Mouse (Mus musculus) kidney, postnatal 10 days (tissue): ENCODE data around the gene Ccdc106.

ENCODE experiments used
- DNase-seq: peaks from one replicate; pipeline ENCODE4 v3.0.0; 2021; ENCODE audit warnings: mixed read lengths

The Ccdc106 gene

DNA sequence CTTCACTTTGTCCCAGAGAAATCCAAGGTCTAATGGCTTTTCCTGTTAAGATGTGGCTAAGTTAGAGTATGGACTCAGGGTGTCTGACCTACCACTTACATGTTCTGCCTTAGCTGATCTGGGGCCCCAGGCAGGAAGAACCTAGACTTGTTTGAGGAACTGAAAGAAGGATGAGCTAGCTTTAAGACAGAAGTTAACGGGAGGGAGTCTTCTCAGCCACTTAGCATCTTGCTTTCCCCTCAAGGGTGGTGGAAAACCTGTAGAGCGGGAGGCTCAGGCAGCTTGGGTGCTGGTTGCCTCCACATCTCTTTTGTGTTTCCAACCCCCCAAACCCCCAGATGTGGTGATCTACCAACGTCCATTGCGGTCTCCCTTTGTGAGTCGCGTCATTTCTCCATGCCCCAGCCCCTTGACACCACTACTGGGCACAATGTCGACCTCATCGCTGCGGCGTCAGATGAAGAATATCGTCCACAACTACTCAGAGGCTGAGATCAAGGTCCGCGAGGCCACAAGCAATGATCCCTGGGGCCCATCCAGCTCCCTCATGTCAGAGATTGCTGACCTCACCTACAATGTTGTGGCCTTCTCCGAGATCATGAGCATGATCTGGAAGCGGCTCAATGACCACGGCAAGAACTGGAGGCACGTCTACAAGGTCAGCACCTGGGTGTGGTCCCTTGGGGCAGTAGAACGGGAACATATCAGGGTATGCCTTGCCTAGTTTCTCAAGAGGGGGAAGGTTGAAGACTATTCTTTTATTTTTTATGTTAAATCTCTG lies 63.2 kb downstream of the Ccdc106 start:
- no peak for DNase-seq

DNA sequence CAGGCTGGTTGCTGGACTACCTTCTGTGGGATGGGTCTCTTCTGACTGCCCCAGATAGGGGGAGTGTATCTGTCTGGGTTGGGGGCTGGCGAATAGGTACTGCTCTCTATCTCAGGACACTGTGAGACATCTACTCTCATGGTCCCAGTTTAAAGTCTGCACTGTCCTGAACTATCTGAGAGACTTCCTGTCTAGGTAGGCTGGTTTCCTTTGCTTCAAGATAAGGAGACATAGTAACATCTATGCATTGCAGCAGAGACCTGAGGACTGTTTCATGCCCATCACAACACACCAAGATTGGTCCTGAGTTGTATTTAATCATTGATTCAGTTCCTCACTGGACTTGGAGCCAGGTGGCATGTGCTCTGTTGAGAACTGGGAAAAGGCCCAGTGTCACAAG lies 65.2 kb downstream of the Ccdc106 start:
- DNase-seq, result no peak

DNA sequence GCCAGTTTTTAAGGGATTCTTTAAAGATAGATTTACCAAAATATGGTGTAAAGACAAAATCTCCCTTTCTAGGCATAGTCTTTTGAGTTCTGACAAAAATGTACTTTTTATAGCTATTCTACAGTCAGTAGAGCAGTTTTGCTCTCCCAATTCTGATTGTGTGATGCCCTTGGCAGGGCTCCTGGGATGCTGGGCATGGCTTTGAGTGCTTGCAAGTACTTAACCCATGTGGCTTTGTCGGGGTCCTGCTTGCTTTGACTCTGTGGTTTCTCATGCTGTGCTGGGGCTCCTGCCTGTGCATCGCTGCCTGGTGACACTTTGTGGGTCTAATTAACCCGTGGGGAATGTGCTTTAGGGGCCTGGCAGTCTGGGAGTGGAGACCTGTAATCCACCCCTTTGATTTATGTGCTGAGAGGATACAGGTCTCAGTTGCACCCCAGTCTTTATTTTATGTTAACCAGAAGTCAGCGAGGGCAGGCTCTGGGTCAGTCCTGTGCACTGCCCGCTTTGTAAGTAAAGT lies 66.6 kb downstream of the Ccdc106 start:
- no peak for DNase-seq

DNA sequence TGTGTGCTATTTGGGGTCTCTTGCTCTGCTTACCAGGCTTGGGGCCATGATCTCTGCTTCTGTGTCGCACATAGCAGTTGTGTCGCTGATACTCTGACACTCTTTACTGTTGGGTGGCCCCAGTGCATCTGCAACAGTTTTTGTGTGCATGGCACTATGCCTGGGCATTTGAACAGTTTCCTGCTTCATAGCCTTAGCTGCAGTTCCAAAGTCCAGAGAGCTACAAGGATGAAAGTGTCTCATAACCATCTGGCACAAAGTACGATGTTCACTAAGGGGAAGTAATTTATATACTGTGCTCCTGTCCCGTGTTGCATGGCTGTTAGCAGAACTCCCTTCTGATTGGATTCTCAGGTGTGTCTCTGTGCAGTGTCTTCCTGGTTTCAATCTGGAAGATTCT lies 67.5 kb downstream of the Ccdc106 start:
- no peak for DNase-seq

DNA sequence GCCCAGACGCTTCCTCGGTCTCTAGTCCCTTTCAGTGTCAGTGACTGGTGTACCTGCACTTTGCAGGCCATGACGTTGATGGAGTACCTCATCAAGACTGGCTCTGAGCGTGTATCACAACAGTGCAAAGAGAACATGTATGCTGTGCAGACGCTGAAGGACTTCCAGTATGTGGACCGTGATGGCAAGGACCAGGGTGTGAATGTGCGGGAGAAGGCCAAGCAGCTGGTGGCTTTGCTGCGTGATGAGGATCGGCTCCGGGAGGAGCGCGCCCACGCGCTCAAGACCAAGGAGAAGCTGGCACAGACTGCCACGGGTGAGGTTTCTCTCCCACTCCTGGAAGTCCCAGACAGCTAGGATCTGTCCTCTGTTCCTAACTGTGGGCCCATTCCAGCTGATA lies 69.5 kb downstream of the Ccdc106 start:
- DNase-seq, result no peak

DNA sequence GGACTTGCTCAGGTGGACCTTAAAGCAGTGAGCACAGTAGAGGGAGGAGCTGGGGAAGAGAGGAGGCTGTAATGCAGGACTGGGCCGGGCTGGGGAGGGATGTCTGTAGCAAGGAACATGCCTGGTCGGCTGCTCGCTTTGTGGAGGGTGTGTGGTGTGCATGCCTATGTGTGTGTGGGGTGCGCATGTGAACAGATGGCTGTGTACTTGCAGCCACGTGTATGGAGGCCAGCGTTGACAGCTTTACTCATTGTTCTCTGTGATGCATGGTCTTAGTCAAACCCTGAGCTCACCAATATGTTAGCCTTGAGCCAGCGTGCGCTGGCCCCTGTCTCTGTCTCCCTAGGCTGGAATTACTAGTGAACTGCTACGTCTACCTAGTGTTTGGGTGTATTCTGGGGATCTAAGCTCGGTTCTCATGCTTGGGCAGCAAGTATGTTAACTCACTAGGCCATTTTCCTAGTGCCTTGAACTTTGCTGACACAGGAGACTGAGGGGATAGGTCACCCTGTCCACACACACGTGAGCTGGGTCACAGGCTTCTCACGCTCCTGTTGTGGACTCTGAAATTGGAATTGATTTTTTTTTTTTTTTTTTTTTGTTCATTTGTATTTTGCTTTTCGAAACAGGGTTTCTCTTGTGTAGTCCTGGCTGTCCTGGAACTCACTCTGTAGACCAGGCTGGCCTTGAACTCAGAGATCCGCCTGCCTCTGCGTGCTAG lies 70.8 kb downstream of the Ccdc106 start:
- no peak for DNase-seq

DNA sequence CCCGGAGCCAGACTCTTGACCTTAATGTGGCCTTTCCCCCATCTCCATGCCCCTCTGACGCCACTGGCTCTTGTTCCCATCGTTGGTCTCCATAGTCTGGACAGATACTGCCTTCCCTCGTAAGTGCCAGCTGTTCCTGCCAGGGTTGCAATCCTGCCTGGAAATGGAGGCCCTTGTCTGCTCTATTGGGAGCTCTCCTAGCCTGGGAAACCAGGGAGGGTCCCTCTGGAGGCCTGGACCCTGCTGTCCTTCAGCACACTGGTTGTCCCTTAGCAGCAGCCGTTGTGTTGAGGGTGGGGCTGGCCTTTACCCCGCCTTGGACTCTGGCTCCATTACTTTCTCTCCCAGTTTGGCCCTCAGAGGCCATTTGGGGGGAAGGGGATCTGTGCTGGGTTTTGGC lies 72.0 kb downstream of the Ccdc106 start:
- DNase-seq, result no peak

DNA sequence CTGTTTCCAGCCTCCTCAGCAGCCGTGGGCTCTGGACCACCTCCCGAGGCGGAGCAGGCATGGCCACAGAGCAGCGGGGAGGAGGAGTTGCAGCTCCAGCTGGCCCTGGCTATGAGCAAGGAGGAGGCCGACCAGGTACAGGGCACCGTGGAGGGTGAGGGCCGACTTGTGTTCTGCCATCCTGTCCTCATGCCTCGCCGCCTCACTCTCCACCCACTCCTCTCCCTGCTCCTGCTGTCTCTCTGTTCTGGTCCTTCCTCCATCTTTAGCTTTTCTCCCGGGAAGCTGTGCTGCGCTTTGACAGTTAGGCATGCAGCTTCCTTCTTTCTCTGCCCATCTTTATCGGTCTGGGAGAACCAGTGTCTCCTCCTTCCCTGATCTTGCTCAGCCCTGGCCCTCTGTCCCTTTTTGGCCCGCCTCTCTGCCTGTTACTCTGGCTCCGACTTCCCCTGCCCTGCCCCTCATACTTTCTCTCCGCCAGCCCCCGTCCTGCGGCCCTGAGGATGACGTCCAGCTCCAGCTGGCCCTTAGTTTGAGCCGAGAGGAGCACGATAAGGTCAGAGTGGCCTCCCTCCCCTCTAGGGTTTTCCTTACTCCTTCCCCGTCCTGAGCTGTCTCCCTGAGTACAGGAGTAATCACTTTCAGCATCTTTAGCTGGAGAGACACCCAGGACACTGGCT lies 72.6 kb downstream of the Ccdc106 start:
- peak; percentile 66 for DNase-seq

DNA sequence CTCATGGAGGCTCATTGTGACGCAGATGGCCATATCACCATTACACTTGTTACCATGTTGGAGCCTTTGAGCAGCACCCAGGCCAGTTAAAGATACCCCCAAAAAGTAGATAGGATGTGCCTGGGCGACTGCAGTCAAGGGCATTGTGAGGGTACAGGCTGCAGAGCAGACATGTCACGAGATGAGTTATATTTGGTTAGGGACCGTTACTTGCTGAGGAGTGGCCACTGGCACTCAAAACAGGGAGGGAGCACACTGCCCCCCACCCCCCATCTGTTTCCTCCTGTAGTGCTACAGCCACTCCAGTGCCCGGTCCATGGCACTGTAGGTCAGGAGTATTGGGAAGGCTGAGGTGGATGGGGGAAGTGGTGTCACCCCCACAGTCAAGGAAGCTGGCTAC lies 78.4 kb downstream of the Ccdc106 start:
- DNase-seq, result no peak

DNA sequence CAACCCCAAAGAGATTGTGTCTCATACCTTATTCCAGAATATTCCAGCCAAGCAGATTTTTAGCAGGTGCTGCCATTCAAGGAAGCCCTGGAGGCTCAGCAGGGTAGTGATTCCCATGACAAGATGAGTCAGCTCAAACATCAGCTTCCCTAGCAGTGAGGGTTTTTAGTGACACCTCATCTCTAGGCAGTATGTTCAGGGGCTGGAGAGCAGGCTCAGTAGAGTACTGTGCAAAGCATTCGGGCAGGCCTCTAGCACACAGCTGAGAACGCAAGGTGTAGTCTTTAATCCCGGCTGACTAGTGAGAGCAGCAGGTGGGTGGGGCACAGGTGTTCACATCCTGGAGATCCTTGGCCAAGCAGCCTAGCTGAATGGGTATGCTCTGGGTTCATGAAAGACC lies 79.4 kb downstream of the Ccdc106 start:
- no peak for DNase-seq

DNA sequence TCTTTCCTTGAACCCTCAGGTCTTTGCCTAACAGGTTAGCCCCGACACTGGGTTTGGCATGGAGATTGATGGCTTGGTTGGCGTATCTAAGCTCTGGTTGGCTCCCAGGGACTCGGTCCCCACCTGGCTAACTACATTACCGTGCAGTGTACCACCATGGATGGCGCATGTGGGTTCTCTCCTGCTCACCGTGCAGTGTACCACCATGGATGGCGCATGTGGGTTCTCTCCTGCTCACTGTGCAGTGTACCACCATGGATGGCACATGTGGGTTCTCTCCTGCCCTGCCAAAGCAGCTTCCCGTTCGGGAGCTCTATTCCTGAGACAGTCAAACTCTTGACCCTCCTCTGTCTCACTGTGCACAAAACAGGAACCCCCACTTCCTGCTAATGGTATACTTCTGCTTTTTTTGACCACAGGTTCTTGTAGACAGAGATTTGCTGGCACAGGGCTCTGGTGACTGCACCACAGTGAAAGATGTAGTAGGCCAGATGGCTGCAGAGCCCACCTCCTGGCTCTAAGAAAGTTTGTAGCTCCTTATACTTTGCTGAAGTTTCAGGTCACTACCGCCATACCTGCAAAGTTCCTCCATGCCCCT lies 80.8 kb downstream of the Ccdc106 start:
- no peak for DNase-seq

DNA sequence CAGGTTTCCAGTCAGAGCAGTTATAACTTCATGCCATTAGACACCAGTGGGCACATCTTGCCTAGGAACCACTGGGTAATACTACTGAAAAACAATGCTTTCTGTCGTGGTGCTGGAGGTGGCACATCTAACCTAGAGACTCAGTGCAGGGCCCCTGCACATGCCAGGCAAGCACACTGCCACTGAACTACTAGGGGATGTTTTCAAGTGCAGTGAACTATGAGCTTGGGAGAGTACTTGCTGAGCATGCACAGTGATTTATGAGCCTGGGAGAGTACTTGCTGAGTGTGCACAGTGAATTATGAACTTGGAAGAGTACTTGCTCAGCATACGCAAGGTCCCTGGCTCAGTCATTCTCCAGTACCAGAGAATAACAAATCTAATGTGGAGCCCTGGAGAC lies 82.2 kb downstream of the Ccdc106 start:
- DNase-seq, result no peak

DNA sequence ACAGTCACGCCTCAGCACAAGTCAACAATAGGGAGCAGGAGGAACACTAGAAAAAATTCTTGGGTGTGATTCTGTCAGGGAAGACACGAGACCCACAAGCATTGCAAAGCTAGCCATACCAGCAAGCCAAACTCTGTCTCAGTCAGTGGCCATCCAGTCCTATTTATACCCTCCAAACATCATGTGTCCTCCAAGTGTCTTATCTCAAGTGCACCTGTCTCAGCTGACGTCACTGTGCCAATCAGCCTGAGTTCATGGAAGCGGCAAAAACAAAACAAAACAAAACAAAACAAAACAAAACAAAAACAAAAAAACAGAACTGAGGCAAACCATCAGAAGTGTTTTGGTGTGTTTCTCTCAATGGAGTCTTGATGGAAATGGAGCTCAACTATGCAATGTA lies 87.9 kb downstream of the Ccdc106 start:
- DNase-seq, result no peak

DNA sequence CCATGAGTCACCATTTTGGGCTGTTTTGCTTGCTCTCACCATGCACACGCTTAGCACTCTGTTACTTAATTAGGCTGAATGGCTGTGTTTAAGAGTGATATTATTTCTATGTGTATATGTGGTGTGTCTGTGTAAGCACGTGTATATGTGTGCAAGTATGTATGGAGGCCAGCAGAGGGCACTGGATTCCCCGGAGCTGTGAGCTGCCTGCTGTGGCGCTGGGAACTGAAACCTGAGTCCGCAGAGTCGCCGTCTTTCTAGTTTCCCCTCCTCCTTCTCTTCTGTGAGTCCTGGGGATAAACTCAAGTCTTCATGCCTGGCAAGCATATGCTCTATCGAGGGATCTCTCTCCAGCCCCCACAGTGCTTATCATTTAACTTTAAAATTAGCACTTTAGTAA lies 88.9 kb downstream of the Ccdc106 start:
- DNase-seq, result no peak
